1 mouse cellular context compared by ENCODE assay signal in the genomic region with DNA sequence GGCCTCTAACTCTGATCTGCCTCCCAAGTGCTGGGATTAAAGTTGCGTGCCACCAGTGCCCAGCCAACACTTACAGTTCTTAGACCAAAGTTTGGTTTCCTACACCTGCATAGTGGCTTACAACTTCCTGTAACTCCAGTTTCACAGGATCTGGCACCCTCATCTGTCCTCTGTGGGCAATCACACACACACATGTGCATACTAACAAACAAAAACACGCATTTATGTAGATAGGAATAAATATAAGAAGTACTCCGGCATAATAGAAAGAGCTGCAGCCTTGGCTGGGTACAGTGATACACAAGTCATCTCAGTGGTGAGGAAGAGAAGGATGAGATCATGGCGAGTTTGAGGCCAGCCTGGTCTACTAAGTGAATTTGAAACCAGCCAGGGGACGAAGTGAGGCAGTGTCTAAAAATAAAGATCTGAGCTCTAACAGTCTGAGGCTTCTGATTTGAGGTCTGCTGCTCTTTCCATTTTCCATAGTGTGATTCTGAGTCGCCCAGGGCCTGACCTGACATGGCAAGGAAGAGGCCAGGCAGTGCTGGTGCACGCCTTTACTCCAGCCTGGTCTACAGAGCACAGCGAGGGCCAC.
TF ChIP-seq lines count a peak whose summit lies in the region.

No protein-coding gene starts in this region.

TF ChIP-seq in ES-E14, 5 proteins besides CTCF, POLR2A, EP300 and RAD21:
- no peak for TF ChIP-seq ZNF384 (IDR thresholded peaks at IDR 0.05; ENCODE audit: low read depth, low read length)
- TF ChIP-seq MAFK (IDR thresholded peaks at IDR 0.05; ENCODE audit: insufficient read depth, low read depth, low read length): no peak
- TF ChIP-seq ZC3H11A (IDR thresholded peaks at IDR 0.05; ENCODE audit: borderline replicate concordance, low read depth, low read length): no peak
- TF ChIP-seq HCFC1 (IDR thresholded peaks at IDR 0.05; ENCODE audit: borderline replicate concordance, insufficient read depth, low read length): no peak
- no peak for TF ChIP-seq CHD2 (IDR thresholded peaks at IDR 0.05; ENCODE audit: low read depth, low read length)
